Mouse (Mus musculus) left cerebral cortex, adult 8-10 months (tissue): Measurements from ENCODE around the gene Gm49395. TPM values are rescaled to one million over a fixed set of nuclear protein-coding genes. Genes with fewer than 3 reads are reported as not detected.

Experiments used
- DNase-seq, 2 experiments: peaks; one replicate each; pipeline ENCODE4 v3.0.0; 2022; ENCODE audit warnings: low spot score in 2 of 2
- total RNA-seq, 4 experiments: library from RNA; stranded (reverse); gene quantifications; 2 replicates each; pipeline ENCODE4 v1.2.4; 2022

Gene Gm49395
- total RNA-seq, 4 experiments from 2014 or later, result 2.0 to 4.1 (median 3.9) TPM

DNA sequence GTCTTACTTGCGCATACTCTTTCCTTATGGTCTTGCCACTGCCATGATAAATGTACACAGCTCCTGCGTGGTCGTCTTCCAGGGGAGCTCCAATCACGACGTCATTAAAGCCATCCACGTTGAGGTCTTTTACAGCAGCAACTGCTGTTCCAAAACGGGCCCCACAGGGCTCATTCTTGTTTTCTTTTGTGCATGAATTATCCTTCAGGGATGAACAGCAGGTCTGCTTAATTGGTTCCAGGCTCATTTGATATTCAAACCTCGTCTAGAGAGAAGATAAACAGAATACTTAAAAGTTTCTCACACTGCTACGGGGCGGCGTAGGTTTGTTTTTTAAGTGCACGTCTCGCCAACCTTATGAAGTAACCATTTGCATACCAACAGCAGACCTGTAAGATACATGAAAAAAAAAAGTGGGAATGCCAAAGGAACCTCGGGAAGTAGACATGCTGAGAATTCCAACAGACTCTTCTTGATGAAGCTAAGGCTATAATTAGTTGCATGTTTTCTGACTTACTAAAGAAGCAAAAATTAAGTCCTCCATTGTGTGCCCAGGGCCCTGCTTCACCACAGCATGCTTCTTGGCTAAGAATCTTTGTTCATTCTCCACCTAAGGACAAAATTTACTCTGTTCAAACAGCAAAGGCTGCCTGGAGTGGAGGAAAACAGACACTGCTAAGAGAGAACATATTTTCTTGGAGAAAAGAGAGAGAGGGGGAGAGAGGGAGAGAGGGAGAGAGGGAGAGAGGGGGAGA, 109.3 kb downstream of the Gm49395 start:
- no peak for DNase-seq

DNA sequence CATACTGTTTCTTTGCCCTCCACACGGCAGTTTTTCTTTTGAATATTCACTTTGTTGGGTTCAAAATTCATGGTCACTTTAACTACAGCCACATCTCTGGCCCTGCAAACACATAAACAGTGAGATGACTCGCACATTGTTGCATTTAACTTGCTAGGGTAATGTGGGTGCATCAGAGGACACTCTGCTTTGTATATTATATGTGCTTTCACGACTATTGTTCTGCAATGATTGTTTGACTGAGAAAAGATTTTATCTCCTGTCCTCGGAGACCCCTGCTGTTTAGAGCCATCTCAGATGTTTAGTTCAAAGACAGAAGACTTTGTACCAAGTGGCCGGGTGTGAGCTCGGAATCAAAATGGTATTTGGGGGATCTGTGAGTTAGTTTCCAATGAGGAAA, 114.1 kb downstream of the Gm49395 start:
- no peak for DNase-seq

GRCm38 (mm10) chr13:114987161-114987560, 114.6 kb downstream of the Gm49395 start:
- DNase-seq, result no peak

Other genes with a start within 250 kb of the Gm49395 start
- under 1 TPM; 0.04 to 0.35 (median 0.18) TPM for gene Itga2, start 169.8 kb downstream of the Gm49395 start, total RNA-seq
- gene Pelo, start 11.7 kb downstream of the Gm49395 start, total RNA-seq, result 10 to 100 TPM; 19.8 to 22.2 (median 22.0) TPM
- 1 to 10 TPM; 5.7 to 8.0 (median 7.6) TPM for gene Itga1, start within 50 bp of the Gm49395 start, total RNA-seq